Mouse (Mus musculus) ovary, postnatal 14 days (tissue): ENCODE results near the gene Cabcoco1.

ENCODE experiments used
- DNase-seq: peaks from one replicate; pipeline ENCODE4 v3.0.0; 2022; ENCODE audit warnings: low spot score

The Cabcoco1 gene

GRCm38 (mm10) chr10:68541139-68541942, at the start of gene Cabcoco1:
Cabcoco1 (minus strand) TSS chr10:68541896.
- peak; percentile 48 for DNase-seq

GRCm38 (mm10) chr10:68589530-68590252, 48.0 kb upstream of the Cabcoco1 start:
- DNase-seq, result no peak

- no peak for DNase-seq
Observed at GRCm38 (mm10) chr10:68587416-68588040, 45.8 kb upstream of the Cabcoco1 start.

GRCm38 (mm10) chr10:68577321-68577720, 35.6 kb upstream of the Cabcoco1 start:
- DNase-seq, result no peak

- no peak for DNase-seq
Observed at GRCm38 (mm10) chr10:68568172-68568571, 26.5 kb upstream of the Cabcoco1 start.

- DNase-seq, result no peak
Observed at GRCm38 (mm10) chr10:68562344-68562743, 20.6 kb upstream of the Cabcoco1 start.

GRCm38 (mm10) chr10:68558828-68559219, 17.1 kb upstream of the Cabcoco1 start:
- DNase-seq, result no peak

- DNase-seq, result peak; percentile 77
Observed at GRCm38 (mm10) chr10:68558105-68558827, 16.6 kb upstream of the Cabcoco1 start.

- DNase-seq, result no peak
Observed at GRCm38 (mm10) chr10:68553677-68554076, 12.0 kb upstream of the Cabcoco1 start.

GRCm38 (mm10) chr10:68552556-68552955, 10.9 kb upstream of the Cabcoco1 start:
- no peak for DNase-seq

GRCm38 (mm10) chr10:68551316-68551715, 9.6 kb upstream of the Cabcoco1 start:
- DNase-seq, result no peak

- no peak for DNase-seq
Observed at GRCm38 (mm10) chr10:68550668-68551267, 9.1 kb upstream of the Cabcoco1 start.

GRCm38 (mm10) chr10:68543107-68543506, 1.4 kb upstream of the Cabcoco1 start:
- no peak for DNase-seq

GRCm38 (mm10) chr10:68541943-68542420, 286 bp upstream of the Cabcoco1 start:
- no peak for DNase-seq

GRCm38 (mm10) chr10:68540612-68541011, 1.1 kb downstream of the Cabcoco1 start:
- DNase-seq, result no peak

GRCm38 (mm10) chr10:68537261-68537950, 4.3 kb downstream of the Cabcoco1 start:
- no peak for DNase-seq

GRCm38 (mm10) chr10:68529364-68530049, 12.2 kb downstream of the Cabcoco1 start:
- no peak for DNase-seq

GRCm38 (mm10) chr10:68528958-68529357, 12.7 kb downstream of the Cabcoco1 start:
- no peak for DNase-seq

- DNase-seq, result no peak
Observed at GRCm38 (mm10) chr10:68522106-68522505, 19.6 kb downstream of the Cabcoco1 start.

GRCm38 (mm10) chr10:68512433-68513019, 29.2 kb downstream of the Cabcoco1 start:
- DNase-seq, result no peak
